Mouse (Mus musculus) kidney, embryonic 14.5 days (tissue): ENCODE data around the gene Acr. TPM values are rescaled to one million over a fixed set of nuclear protein-coding genes. Genes with fewer than 3 reads are reported as not detected.
A peak's percentile ranks its signal among the peaks of the same experiment; 100 is the strongest.

Source experiments
- ATAC-seq: fragments of 200-750 bp; cut with Nextera tagmentation; 2 replicates; pipeline ENCODE4 v1.8.0; 2017; ENCODE audit warnings: moderate number of reproducible peaks, mild to moderate bottlenecking, moderate TSS enrichment, moderate library complexity; ENCODE audit not compliant: low FRiP score, low TSS enrichment
- H3K27ac ChIP-seq: fragments of 300-500 bp; sonication (generic); 2 replicates; pipeline ENCODE4 v1.5.1; 2014; ENCODE audit warnings: low read depth, mild to moderate bottlenecking, low read length, moderate library complexity, mixed read lengths
- H3K27me3 ChIP-seq: fragments of 300-500 bp; sonication (generic); 2 replicates; pipeline ENCODE4 v1.6.1; 2014; ENCODE audit warnings: mild to moderate bottlenecking, low read length; ENCODE audit not compliant: control insufficient read depth, insufficient read depth
- H3K36me3 ChIP-seq: fragments of 300-500 bp; sonication (generic); 2 replicates; pipeline ENCODE4 v1.6.1; 2014; ENCODE audit warnings: low read length, mixed read lengths; ENCODE audit not compliant: control insufficient read depth, insufficient read depth
- H3K4me1 ChIP-seq: fragments of 300-500 bp; sonication (generic); 2 replicates; pipeline ENCODE4 v1.6.1; 2014; ENCODE audit warnings: low read length, mixed read lengths; ENCODE audit not compliant: control insufficient read depth, insufficient read depth
- H3K4me2 ChIP-seq: fragments of 300-500 bp; sonication (generic); replicated peaks from 2 replicates; pipeline ENCODE4 v1.6.1; 2014; ENCODE audit warnings: low read depth, mild to moderate bottlenecking, low read length
- H3K4me3 ChIP-seq: fragments of 300-500 bp; sonication (generic); 2 replicates; pipeline ENCODE4 v1.5.1; 2014; ENCODE audit warnings: mild to moderate bottlenecking, low read length
- H3K9ac ChIP-seq: fragments of 300-500 bp; sonication (generic); 2 replicates; pipeline ENCODE4 v1.6.1; 2014; ENCODE audit warnings: low read depth, mild to moderate bottlenecking, low read length, moderate library complexity
- H3K9me3 ChIP-seq: fragments of 300-500 bp; sonication (generic); 2 replicates; pipeline ENCODE4 v1.6.1; 2016; ENCODE audit warnings: low read length; ENCODE audit not compliant: control insufficient read depth
- WGBS: fragments of 180-500 bp; shearing (Covaris S2); extraction: QIAGEN DNeasy Blood & Tissue Kit; methylation state at CpG from one replicate; pipeline ENCODE4 v1.1.7; 2014; 5-methylcytosine and 5-hydroxymethylcytosine counted together
- polyA plus RNA-seq: library from polyadenylated mRNA; unstranded; fragments of >200 nt; fragmentation: Nextera tagmentation; extraction: Ambion mirVana; gene quantifications from 2 replicates; pipeline ENCODE4 v1.2.1, GENCODE M21; 2014

Gene Acr
- polyA plus RNA-seq, 1 experiment from 2014 or later = 0.32 TPM

- ATAC-seq = no peak
- 62% methylated on average over 5 of the region's 5 CpGs for WGBS
- no peak overlapping the region for H3K27ac ChIP-seq
- no peak overlapping the region for H3K4me2 ChIP-seq
- H3K9me3 ChIP-seq = no peaks in the 10 kb centered on the region
- H3K27me3 ChIP-seq = no peaks in the 10 kb centered on the region
- no peaks in the 10 kb centered on the region for H3K36me3 ChIP-seq
- H3K9ac ChIP-seq = no peak overlapping the region
- no peaks in the 10 kb centered on the region for H3K4me1 ChIP-seq
- no peak overlapping the region for H3K4me3 ChIP-seq
These were observed 55.0 kb downstream of the Acr start for GRCm38 (mm10) chr15:89622959-89623625.

GRCm38 (mm10) chr15:89623626-89623959 is 55.5 kb downstream of the Acr start:
- no peak overlapping the region for H3K4me3 ChIP-seq
- H3K27me3 ChIP-seq = no peaks in the 10 kb centered on the region
- peak; percentile 71; the same call in 1 of the 2 replicates for ATAC-seq
- H3K9me3 ChIP-seq = no peaks in the 10 kb centered on the region
- no peaks in the 10 kb centered on the region for H3K36me3 ChIP-seq
- no peak overlapping the region for H3K4me2 ChIP-seq
- no peak overlapping the region for H3K27ac ChIP-seq
- no peak overlapping the region for H3K9ac ChIP-seq
- WGBS = 16% methylated on average over 6 of the region's 6 CpGs
- H3K4me1 ChIP-seq = no peaks in the 10 kb centered on the region

Other genes with a start within 250 kb of the Acr start
- 0.43 and 0.44 TPM in 2 replicates for gene Adm2, start 245.6 kb upstream of the Acr start, polyA plus RNA-seq
- gene Miox, start 233.9 kb upstream of the Acr start, polyA plus RNA-seq = 0.76 TPM in 1 of 2 replicates, not detected in the other
- 28.0 and 48.1 TPM in 2 replicates for gene Lmf2, start 212.7 kb upstream of the Acr start, polyA plus RNA-seq
- 130 and 151 TPM in 2 replicates for gene Ncaph2, start 212.6 kb upstream of the Acr start, polyA plus RNA-seq
- gene Sco2, start 194.5 kb upstream of the Acr start, polyA plus RNA-seq = 10.2 and 11.4 TPM in 2 replicates
- 1.6 and 1.8 TPM in 2 replicates for gene Tymp, start 191.3 kb upstream of the Acr start, polyA plus RNA-seq
- gene Odf3b, start 189.0 kb upstream of the Acr start, polyA plus RNA-seq = 0.50 TPM in 1 of 2 replicates, not detected in the other
- gene Klhdc7b, start 183.4 kb upstream of the Acr start, polyA plus RNA-seq = not detected in 2 replicates
- not detected in 2 replicates for gene Syce3, start 157.8 kb upstream of the Acr start, polyA plus RNA-seq
- 1.7 and 2.5 TPM in 2 replicates for gene Cpt1b, start 142.5 kb upstream of the Acr start, polyA plus RNA-seq
- gene C730034F03Rik, start 138.7 kb upstream of the Acr start, polyA plus RNA-seq = 3.1 TPM in 2 replicates
- not detected in 2 replicates for gene Gm44502, start 138.6 kb upstream of the Acr start, polyA plus RNA-seq
- 51.7 and 57.7 TPM in 2 replicates for gene Chkb, start 138.4 kb upstream of the Acr start, polyA plus RNA-seq
- gene Mapk8ip2, start 114.4 kb upstream of the Acr start, polyA plus RNA-seq = 0.34 and 0.37 TPM in 2 replicates
- 11.1 and 12.1 TPM in 2 replicates for gene Arsa, start 90.9 kb upstream of the Acr start, polyA plus RNA-seq
- 2.5 and 3.0 TPM in 2 replicates for gene Shank3, start 68.7 kb upstream of the Acr start, polyA plus RNA-seq
- gene Rabl2, start 23.6 kb downstream of the Acr start, polyA plus RNA-seq = 66.2 and 66.9 TPM in 2 replicates